Mouse (Mus musculus) heart, embryonic 15.5 days (tissue): Measurements from ENCODE around the gene Asb12. TPM values are rescaled to one million over a fixed set of nuclear protein-coding genes. Genes with fewer than 3 reads are reported as not detected.
A peak's percentile ranks its signal among the peaks of the same experiment; 100 is the strongest.
"Not testable (repeated sequence)": the region's sequence is repeated elsewhere in the genome, so short reads cannot be mapped to it uniquely, and the experiment has no call there.

ENCODE experiments used
- ATAC-seq: fragments of 200-750 bp; cut with Nextera tagmentation; replicated peaks from 2 replicates; pipeline ENCODE4 v1.8.0; 2017; ENCODE audit warnings: low read depth, moderate TSS enrichment; ENCODE audit not compliant: insufficient number of reproducible peaks, insufficient read depth, low FRiP score
- H3K27ac ChIP-seq: fragments of 300-500 bp; sonication (generic); 2 replicates; pipeline ENCODE4 v1.5.1; 2015; ENCODE audit warnings: mild to moderate bottlenecking, inconsistent platforms
- H3K27me3 ChIP-seq: fragments of 300-500 bp; sonication (generic); 2 replicates; pipeline ENCODE4 v1.6.1; 2015; ENCODE audit warnings: inconsistent platforms
- H3K36me3 ChIP-seq: fragments of 300-500 bp; sonication (generic); 2 replicates; pipeline ENCODE4 v1.6.1; 2015; ENCODE audit warnings: mild to moderate bottlenecking, inconsistent platforms
- H3K4me1 ChIP-seq: fragments of 300-500 bp; sonication (generic); replicated peaks from 2 replicates; pipeline ENCODE4 v1.6.1; 2015; ENCODE audit warnings: inconsistent platforms
- H3K4me2 ChIP-seq: fragments of 300-500 bp; sonication (generic); 2 replicates; pipeline ENCODE4 v1.6.1; 2015; ENCODE audit warnings: inconsistent platforms, mild to moderate bottlenecking, moderate library complexity
- H3K4me3 ChIP-seq: fragments of 300-500 bp; sonication (generic); 2 replicates; pipeline ENCODE4 v1.5.1; 2015; ENCODE audit warnings: mild to moderate bottlenecking, inconsistent platforms
- H3K9ac ChIP-seq: fragments of 300-500 bp; sonication (generic); 2 replicates; pipeline ENCODE4 v1.6.1; 2015; ENCODE audit warnings: mild to moderate bottlenecking, inconsistent platforms
- H3K9me3 ChIP-seq: fragments of 300-500 bp; sonication (generic); replicated peaks from 2 replicates; pipeline ENCODE4 v1.6.1; 2016; ENCODE audit warnings: inconsistent platforms
- WGBS: fragments of 180-500 bp; shearing (Covaris S2); methylation state at CpG from one replicate; pipeline ENCODE4 v1.1.7; 2015; ENCODE audit warnings: mixed read lengths; 5-methylcytosine and 5-hydroxymethylcytosine counted together
- polyA plus RNA-seq: library from polyadenylated mRNA; unstranded; fragments of >200 nt; fragmentation: Nextera tagmentation; extraction: Ambion mirVana; gene quantifications from 2 replicates; pipeline ENCODE4 v1.2.1, GENCODE M21; 2015

Gene Asb12
- polyA plus RNA-seq = 3.0 and 4.3 TPM in 2 replicates

GRCm38 (mm10) chrX:95557887-95558286 is at the start of gene Asb12, which contains the start of gene Pfn5:
Asb12 (minus strand) TSS chrX:95557987.
Pfn5 (plus strand) TSS chrX:95558104.
- Histone ChIP-seq H3K9me3 (no peaks in the 10 kb centered on the region), H3K36me3 (no peaks in the 10 kb centered on the region), H3K27ac (no peak within 1 kb of the TSS), H3K9ac (no peak within 1 kb of the TSS), H3K27me3 (no peaks in the 10 kb centered on the region), H3K4me3 (no peak within 1 kb of the TSS), H3K4me1 (no peaks in the 10 kb centered on the region), H3K4me2 (no peak within 1 kb of the TSS)
- ATAC-seq = no peak
- 78% methylated on average over 2 of the region's 2 CpGs for WGBS

- Histone ChIP-seq H3K4me3 (no peak overlapping the region), H3K27me3 (no peaks in the 10 kb centered on the region), H3K4me1 (no peaks in the 10 kb centered on the region), H3K4me2 (no peak overlapping the region), H3K9ac (no peak overlapping the region), H3K36me3 (no peaks in the 10 kb centered on the region), H3K9me3 (no peaks in the 10 kb centered on the region), H3K27ac (no peak overlapping the region)
- ATAC-seq = no peak
- WGBS = 43% methylated on average over 5 of the region's 5 CpGs
Observed at GRCm38 (mm10) chrX:95600609-95601008, 42.8 kb upstream of the Asb12 start.

- Histone ChIP-seq H3K4me2 (no peak overlapping the region), H3K27ac (no peak overlapping the region), H3K9ac (no peak overlapping the region), H3K36me3 (no peaks in the 10 kb centered on the region), H3K9me3 (no peaks in the 10 kb centered on the region), H3K4me3 (no peak overlapping the region), H3K27me3 (no peaks in the 10 kb centered on the region), H3K4me1 (no peaks in the 10 kb centered on the region)
- ATAC-seq = no peak
- 56% methylated on average over 4 of the region's 4 CpGs for WGBS
Observed at GRCm38 (mm10) chrX:95554321-95554720, 3.5 kb downstream of the Asb12 start.

- H3K36me3 ChIP-seq, H3K27ac ChIP-seq, H3K4me1 ChIP-seq, H3K9me3 ChIP-seq, H3K9ac ChIP-seq, H3K4me3 ChIP-seq, H3K4me2 ChIP-seq, H3K27me3 ChIP-seq, ATAC-seq: not testable (repeated sequence)
- WGBS = 88% methylated on average over 2 of the region's 2 CpGs
Observed at GRCm38 (mm10) chrX:95535493-95535892, 22.3 kb downstream of the Asb12 start.

- ATAC-seq = no peak
- Histone ChIP-seq H3K4me3 (no peak overlapping the region), H3K27ac (no peak overlapping the region), H3K9ac (no peak overlapping the region), H3K36me3 (no peaks in the 10 kb centered on the region), H3K27me3 (no peaks in the 10 kb centered on the region), H3K4me2 (no peak overlapping the region), H3K4me1 (no peaks in the 10 kb centered on the region), H3K9me3 (no peaks in the 10 kb centered on the region)
- WGBS = 65% methylated on average over 2 of the region's 2 CpGs
Observed at GRCm38 (mm10) chrX:95525166-95525565, 32.6 kb downstream of the Asb12 start.

DNA sequence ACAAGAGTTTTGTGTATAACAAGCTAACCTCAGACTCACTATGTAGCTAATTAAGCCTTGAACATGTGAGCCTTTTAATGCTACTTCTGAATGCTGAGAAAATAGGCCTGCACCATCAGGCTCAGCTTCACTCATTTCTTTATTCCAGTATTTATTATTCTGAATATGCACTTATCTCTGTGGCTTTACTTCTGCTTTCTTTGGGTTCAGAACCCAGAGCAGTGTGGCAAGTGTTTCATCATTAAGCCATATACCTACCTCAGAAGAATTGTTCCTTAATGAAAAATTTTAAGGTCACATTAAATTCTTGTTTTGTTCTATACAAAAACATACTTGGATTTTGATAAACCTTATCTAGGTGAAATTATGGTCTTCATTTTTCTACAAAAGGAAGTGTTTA is 33.9 kb downstream of the Asb12 start:
- Histone ChIP-seq H3K27ac (no peak overlapping the region), H3K9me3 (no peaks in the 10 kb centered on the region), H3K36me3 (no peaks in the 10 kb centered on the region), H3K4me1 (no peaks in the 10 kb centered on the region), H3K27me3 (no peaks in the 10 kb centered on the region), H3K4me3 (no peak overlapping the region), H3K9ac (no peak overlapping the region), H3K4me2 (no peak overlapping the region)
- ATAC-seq = no peak

DNA sequence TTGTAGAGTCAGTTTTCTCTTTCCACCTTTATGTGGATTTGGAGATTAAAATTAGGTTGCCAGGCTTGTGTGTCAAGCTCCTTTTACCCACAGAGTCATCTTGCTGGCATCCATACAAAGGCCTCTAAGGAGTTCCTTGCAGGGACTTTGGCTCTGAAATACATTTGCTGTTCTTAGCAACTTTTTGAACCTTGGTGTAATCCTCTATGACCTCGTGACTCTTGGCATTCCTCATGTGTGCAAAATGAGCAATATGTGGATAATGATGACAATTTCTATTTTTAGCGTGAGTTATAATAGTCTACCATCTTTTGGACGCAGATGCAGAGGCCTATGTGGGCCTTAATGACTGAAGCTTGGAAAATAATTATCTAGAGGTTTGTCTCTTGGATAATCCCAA is 100.6 kb downstream of the Asb12 start:
- Histone ChIP-seq H3K4me2 (no peak overlapping the region), H3K36me3 (no peaks in the 10 kb centered on the region), H3K27ac (no peak overlapping the region), H3K9me3 (no peaks in the 10 kb centered on the region), H3K4me3 (no peak overlapping the region), H3K27me3 (no peaks in the 10 kb centered on the region), H3K4me1 (no peaks in the 10 kb centered on the region), H3K9ac (no peak overlapping the region)
- ATAC-seq = no peak
- 46% methylated on average over 3 of the region's 3 CpGs for WGBS

- H3K4me3 ChIP-seq = no peak overlapping the region
- no peak overlapping the region for H3K27ac ChIP-seq
- WGBS = 54% methylated on average over 2 of the region's 2 CpGs
- no peaks in the 10 kb centered on the region for H3K36me3 ChIP-seq
- ATAC-seq = no peak
- no peak overlapping the region for H3K9ac ChIP-seq
- peaks cover 14% of the 10 kb centered on the region for H3K4me1 ChIP-seq
- H3K4me2 ChIP-seq = no peak overlapping the region
- H3K27me3 ChIP-seq = no peaks in the 10 kb centered on the region
- H3K9me3 ChIP-seq = no peaks in the 10 kb centered on the region
Observed at GRCm38 (mm10) chrX:95445866-95446265, 111.9 kb downstream of the Asb12 start.

DNA sequence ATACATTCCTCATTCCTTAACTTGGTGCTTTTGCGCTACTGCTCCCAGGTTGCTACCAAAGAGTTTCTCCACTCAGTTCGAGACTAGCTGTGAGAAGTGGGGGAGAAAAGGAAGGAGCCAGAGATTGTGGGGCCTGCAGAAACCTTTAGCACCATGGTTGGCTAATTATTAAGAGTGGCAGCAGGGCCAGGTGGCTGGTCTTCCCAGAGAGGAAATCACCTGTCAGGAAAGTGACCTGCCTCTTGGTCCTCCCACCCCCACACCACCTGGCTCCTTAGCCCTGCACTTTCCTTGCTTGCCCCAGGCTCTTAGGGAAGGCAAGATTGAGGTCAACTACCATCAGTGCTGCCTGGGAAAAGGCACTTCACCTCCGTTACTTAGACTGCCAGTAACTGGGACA is 112.6 kb downstream of the Asb12 start:
- no peak for ATAC-seq
- H3K4me3 ChIP-seq = peak overlapping the region; percentile 62
- H3K4me2 ChIP-seq = peak overlapping the region; percentile 69
- WGBS = 30% methylated on average over 3 of the region's 3 CpGs
- H3K27me3 ChIP-seq = no peaks in the 10 kb centered on the region
- H3K36me3 ChIP-seq = no peaks in the 10 kb centered on the region
- peak overlapping the region; percentile 22 for H3K9ac ChIP-seq
- no peaks in the 10 kb centered on the region for H3K9me3 ChIP-seq
- H3K4me1 ChIP-seq = peaks cover 14% of the 10 kb centered on the region
- H3K27ac ChIP-seq = peak overlapping the region; percentile 86

DNA sequence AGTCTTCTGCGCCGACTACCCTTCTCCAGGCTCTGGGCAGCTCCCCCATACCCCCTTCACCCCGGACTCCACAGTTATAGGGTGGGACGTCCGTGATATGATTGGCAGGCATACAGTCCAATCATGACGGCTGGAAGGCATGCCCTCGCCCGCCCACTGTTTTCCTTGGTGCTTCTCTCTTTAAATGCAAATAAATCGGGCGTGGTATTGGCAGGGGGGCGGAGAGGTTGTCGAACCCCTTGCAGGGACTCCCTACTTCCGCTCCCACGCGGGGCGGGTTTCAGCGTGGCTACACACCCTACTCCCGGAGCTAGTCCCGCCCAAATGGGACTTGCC is 113.0 kb downstream of the Asb12 start, which contains the start of gene Amer1:
Gene Amer1 (minus strand): TSS at position 97 of the 336 bp plus-strand sequence.
- H3K27me3 ChIP-seq = no peaks in the 10 kb centered on the region
- no peaks in the 10 kb centered on the region for H3K36me3 ChIP-seq
- ATAC-seq = peak; percentile 91
- H3K9me3 ChIP-seq = no peaks in the 10 kb centered on the region
- WGBS = 12% methylated on average over 19 of the region's 19 CpGs
- peaks cover 14% of the 10 kb centered on the region for H3K4me1 ChIP-seq
- H3K4me3 ChIP-seq = peak within 1 kb of the TSS; percentile 62
- H3K4me2 ChIP-seq = peak within 1 kb of the TSS; percentile 69
- peak within 1 kb of the TSS; percentile 86 for H3K27ac ChIP-seq
- peak within 1 kb of the TSS; percentile 57 for H3K9ac ChIP-seq

- Histone ChIP-seq H3K27me3 (no peaks in the 10 kb centered on the region), H3K4me2 (peak overlapping the region; percentile 69), H3K36me3 (no peaks in the 10 kb centered on the region), H3K9me3 (no peaks in the 10 kb centered on the region), H3K9ac (peak overlapping the region; percentile 57), H3K4me3 (peak overlapping the region; percentile 62), H3K4me1 (peaks cover 14% of the 10 kb centered on the region), H3K27ac (peak overlapping the region; percentile 86)
- peak; percentile 65 for ATAC-seq
- WGBS = 15% methylated on average over 36 of the region's 42 CpGs
Observed at GRCm38 (mm10) chrX:95443898-95444775, 113.7 kb downstream of the Asb12 start.

GRCm38 (mm10) chrX:95443390-95443789 is 114.4 kb downstream of the Asb12 start:
- 25% methylated on average over 12 of the region's 12 CpGs for WGBS
- peaks cover 14% of the 10 kb centered on the region for H3K4me1 ChIP-seq
- ATAC-seq = peak; percentile 20; the same call in 1 of the 2 replicates
- H3K4me3 ChIP-seq = peak overlapping the region; percentile 62
- peak overlapping the region; percentile 86 for H3K27ac ChIP-seq
- H3K36me3 ChIP-seq = no peaks in the 10 kb centered on the region
- H3K4me2 ChIP-seq = peak overlapping the region; percentile 69
- peak overlapping the region; percentile 57 for H3K9ac ChIP-seq
- H3K9me3 ChIP-seq = no peaks in the 10 kb centered on the region
- H3K27me3 ChIP-seq = no peaks in the 10 kb centered on the region
